In the genomic region with DNA sequence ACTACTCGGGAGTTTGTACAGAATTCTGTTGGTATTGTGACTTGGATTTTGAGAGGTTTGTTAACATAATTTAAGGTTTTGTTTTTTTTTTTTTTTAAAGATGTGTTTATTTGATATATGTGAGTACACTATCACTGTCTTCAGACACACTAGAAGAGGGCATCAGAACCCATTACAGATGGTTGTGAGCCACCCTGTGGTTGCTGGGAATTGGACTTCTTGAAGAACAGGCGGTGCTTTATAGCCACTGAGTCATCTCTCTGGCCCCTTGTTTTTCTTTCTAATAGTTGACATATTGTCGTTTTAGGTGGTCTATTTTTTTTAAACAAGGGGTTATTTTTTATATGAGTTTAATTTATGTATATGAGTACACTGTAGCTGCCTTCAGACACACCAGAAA, we compare ENCODE assay signal across 16 mouse cellular contexts.
"Had no signal": no experiment of that assay in that cellular context is flagged by ENCODE, and none has a peak within 500 bp of the region (broad histone marks: within the 10 kb centered on the region; RNA-seq: fewer than 3 reads in every experiment).

No protein-coding gene starts in this region.

- H3K4me3 ChIP-seq: left cerebral cortex, adult 2 months; limb, embryonic 12.5 days; limb, embryonic 15.5 days; midbrain, embryonic 12.5 days had no signal

- H3K36me3 ChIP-seq: limb, embryonic 12.5 days; limb, embryonic 15.5 days; midbrain, embryonic 12.5 days had no signal

- H3K9me3 ChIP-seq: limb, embryonic 12.5 days; limb, embryonic 15.5 days; midbrain, embryonic 12.5 days had no signal

- H3K4me2 ChIP-seq: limb, embryonic 12.5 days; limb, embryonic 15.5 days; liver, embryonic 11.5 days; lung, embryonic 14.5 days; midbrain, embryonic 12.5 days had no signal

- DNase-seq: kidney, postnatal 25 days; layer of hippocampus, postnatal 36 days; left cerebral cortex, postnatal 4 days; liver, postnatal 0 days; lung, embryonic 14.5 days; thymus, adult 18-20 months; thymus, postnatal 36 days had no signal

- H3K9ac ChIP-seq: limb, embryonic 12.5 days; limb, embryonic 15.5 days; liver, embryonic 14.5 days; liver, postnatal 0 days; lung, embryonic 14.5 days; midbrain, embryonic 12.5 days had no signal

- ATAC-seq: liver, postnatal 0 days; lung, postnatal 0 days had no signal

- H3K27me3 ChIP-seq: limb, embryonic 12.5 days; limb, embryonic 15.5 days; midbrain, embryonic 12.5 days had no signal

- H3K27ac ChIP-seq: kidney, postnatal 0 days; left cerebral cortex, adult 2 months; limb, embryonic 12.5 days; limb, embryonic 15.5 days; liver, embryonic 14.5 days; macrophage; midbrain, embryonic 12.5 days had no signal
